Mouse (Mus musculus): ENCODE measurements around the gene Txndc5. TPM values are rescaled to one million over a fixed set of nuclear protein-coding genes. Genes with fewer than 3 reads are reported as not detected.
A peak's percentile ranks its signal among the peaks of the same experiment; 100 is the strongest.

Gene Txndc5
- polyA plus RNA-seq, 1 experiment from 2014 or later: 266 TPM

- no peak for ATAC-seq (ENCODE audit: insufficient read depth, low FRiP score, low read depth)
- H3K27ac ChIP-seq: no peak overlapping the region
- no peak overlapping the region for H3K4me3 ChIP-seq (replicated peaks)
- WGBS: 83% methylated on average over 7 of the region's 7 CpGs
- no peak overlapping the region for H3K9ac ChIP-seq
- H3K4me2 ChIP-seq: no peak overlapping the region
- H3K4me1 ChIP-seq: no peaks in the 10 kb centered on the region
- H3K27me3 ChIP-seq (replicated peaks): no peaks in the 10 kb centered on the region
- H3K9me3 ChIP-seq: no peaks in the 10 kb centered on the region
- no peaks in the 10 kb centered on the region for H3K36me3 ChIP-seq
Observed at GRCm38 (mm10) chr13:38539192-38539900, 10.7 kb upstream of the Txndc5 start.

- no peaks in the 10 kb centered on the region for H3K36me3 ChIP-seq
- H3K27me3 ChIP-seq (replicated peaks): no peaks in the 10 kb centered on the region; the same call in 1 of the 2 replicates
- H3K27ac ChIP-seq: no peak overlapping the region
- no peak overlapping the region for H3K4me3 ChIP-seq (replicated peaks)
- H3K9ac ChIP-seq: no peak overlapping the region
- H3K9me3 ChIP-seq: no peaks in the 10 kb centered on the region
- 0 out of 2 replicates have a peak, but pooled peaks cover 4% of the 10 kb centered on the region for H3K4me1 ChIP-seq
- no peak overlapping the region for H3K4me2 ChIP-seq
- no peak for ATAC-seq (ENCODE audit: insufficient read depth, low FRiP score, low read depth)
Observed at GRCm38 (mm10) chr13:38537521-38537920, 8.9 kb upstream of the Txndc5 start.

- Histone ChIP-seq H3K9me3 (no peaks in the 10 kb centered on the region), H3K36me3 (no peaks in the 10 kb centered on the region), H3K27ac (no peak overlapping the region), H3K27me3 (replicated peaks) (no peaks in the 10 kb centered on the region; the same call in 1 of the 2 replicates), H3K4me3 (replicated peaks) (no peak overlapping the region), H3K4me2 (no peak overlapping the region), H3K9ac (no peak overlapping the region), H3K4me1 (0 out of 2 replicates have a peak, but pooled peaks cover 4% of the 10 kb centered on the region)
- no peak for ATAC-seq (ENCODE audit: insufficient read depth, low FRiP score, low read depth)
- WGBS: 81% methylated on average over 6 of the region's 6 CpGs
Observed at GRCm38 (mm10) chr13:38534731-38535130, 6.1 kb upstream of the Txndc5 start.

GRCm38 (mm10) chr13:38534016-38534415 lies 5.4 kb upstream of the Txndc5 start:
- Histone ChIP-seq H3K4me1 (0 out of 2 replicates have a peak, but pooled peaks cover 4% of the 10 kb centered on the region), H3K4me2 (no peak overlapping the region), H3K9me3 (no peaks in the 10 kb centered on the region), H3K9ac (no peak overlapping the region), H3K4me3 (replicated peaks) (no peak overlapping the region), H3K27me3 (replicated peaks) (no peaks in the 10 kb centered on the region; the same call in 1 of the 2 replicates), H3K27ac (no peak overlapping the region), H3K36me3 (no peaks in the 10 kb centered on the region)
- 19% methylated on average over 6 of the region's 6 CpGs for WGBS
- ATAC-seq (ENCODE audit: insufficient read depth, low FRiP score, low read depth): no peak

GRCm38 (mm10) chr13:38533461-38533860 lies 4.8 kb upstream of the Txndc5 start:
- no peak overlapping the region for H3K4me3 ChIP-seq (replicated peaks)
- no peak overlapping the region for H3K4me2 ChIP-seq
- H3K9me3 ChIP-seq: no peaks in the 10 kb centered on the region
- H3K9ac ChIP-seq: no peak overlapping the region
- no peaks in the 10 kb centered on the region; the same call in 1 of the 2 replicates for H3K27me3 ChIP-seq (replicated peaks)
- ATAC-seq (ENCODE audit: insufficient read depth, low FRiP score, low read depth): no peak
- peaks cover 7% of the 10 kb centered on the region; the same call in 1 of the 2 replicates for H3K4me1 ChIP-seq
- 81% methylated on average over 10 of the region's 10 CpGs for WGBS
- no peak overlapping the region for H3K27ac ChIP-seq
- H3K36me3 ChIP-seq: no peaks in the 10 kb centered on the region

- H3K4me1 ChIP-seq: peaks cover 12% of the 10 kb centered on the region
- no peaks in the 10 kb centered on the region for H3K9me3 ChIP-seq
- no peak overlapping the region for H3K9ac ChIP-seq
- no peaks in the 10 kb centered on the region for H3K36me3 ChIP-seq
- H3K27ac ChIP-seq: no peak overlapping the region
- no peak overlapping the region for H3K4me3 ChIP-seq (replicated peaks)
- 92% methylated on average over 4 of the region's 4 CpGs for WGBS
- no peak for ATAC-seq (ENCODE audit: insufficient read depth, low FRiP score, low read depth)
- no peak overlapping the region for H3K4me2 ChIP-seq
- no peaks in the 10 kb centered on the region; the same call in 1 of the 2 replicates for H3K27me3 ChIP-seq (replicated peaks)
Observed at GRCm38 (mm10) chr13:38531498-38531897, 2.9 kb upstream of the Txndc5 start.

GRCm38 (mm10) chr13:38529576-38529975 lies 952 bp upstream of the Txndc5 start:
- Histone ChIP-seq H3K36me3 (no peaks in the 10 kb centered on the region), H3K27me3 (replicated peaks) (no peaks in the 10 kb centered on the region; the same call in 1 of the 2 replicates), H3K9ac (no peak overlapping the region), H3K27ac (no peak overlapping the region), H3K4me3 (replicated peaks) (no peak overlapping the region), H3K9me3 (no peaks in the 10 kb centered on the region), H3K4me1 (peaks cover 20% of the 10 kb centered on the region), H3K4me2 (no peak overlapping the region)
- 84% methylated on average over 6 of the region's 6 CpGs for WGBS
- no peak for ATAC-seq (ENCODE audit: insufficient read depth, low FRiP score, low read depth)

- Histone ChIP-seq H3K4me1 (peaks cover 19% of the 10 kb centered on the region), H3K9me3 (no peaks in the 10 kb centered on the region), H3K36me3 (0 out of 2 replicates have a peak, but pooled peaks cover 4% of the 10 kb centered on the region), H3K4me3 (replicated peaks) (peak overlapping the region; percentile 97), H3K27me3 (replicated peaks) (no peaks in the 10 kb centered on the region), H3K4me2 (peak overlapping the region; percentile 83), H3K27ac (peak overlapping the region; percentile 95), H3K9ac (peak overlapping the region; percentile 92)
- ATAC-seq (ENCODE audit: insufficient read depth, low FRiP score, low read depth): peak; percentile 92
- WGBS: under 1% methylated on average over 77 of the region's 87 CpGs
Observed at GRCm38 (mm10) chr13:38527797-38528650, 600 bp downstream of the Txndc5 start.

- ATAC-seq (ENCODE audit: insufficient read depth, low FRiP score, low read depth): no peak
- H3K9ac ChIP-seq: peak overlapping the region; percentile 92
- WGBS: 7% methylated on average over 15 of the region's 15 CpGs
Observed at GRCm38 (mm10) chr13:38527041-38527796, 1.4 kb downstream of the Txndc5 start.

GRCm38 (mm10) chr13:38526116-38526515 lies 2.5 kb downstream of the Txndc5 start:
- H3K4me1 ChIP-seq: peaks cover 21% of the 10 kb centered on the region
- H3K36me3 ChIP-seq: peaks cover 17% of the 10 kb centered on the region; the same call in 1 of the 2 replicates
- H3K27ac ChIP-seq: no peak overlapping the region
- H3K4me2 ChIP-seq: peak overlapping the region; percentile 83
- no peaks in the 10 kb centered on the region for H3K27me3 ChIP-seq (replicated peaks)
- WGBS: 61% methylated on average over 2 of the region's 2 CpGs
- H3K9ac ChIP-seq: no peak overlapping the region
- ATAC-seq (ENCODE audit: insufficient read depth, low FRiP score, low read depth): no peak
- H3K4me3 ChIP-seq (replicated peaks): peak overlapping the region; percentile 97; the same call in 1 of the 2 replicates
- H3K9me3 ChIP-seq: no peaks in the 10 kb centered on the region

More at GRCm38 (mm10) chr13:38527041-38527796, 1.4 kb downstream of the Txndc5 start:
- 0 out of 2 replicates have a peak, but pooled peaks cover 6% of the 10 kb centered on the region for H3K36me3 ChIP-seq
- H3K27ac ChIP-seq: peak overlapping the region; percentile 95
- peak overlapping the region; percentile 97 for H3K4me3 ChIP-seq (replicated peaks)
- no peaks in the 10 kb centered on the region for H3K27me3 ChIP-seq (replicated peaks)
- no peaks in the 10 kb centered on the region for H3K9me3 ChIP-seq
- H3K4me1 ChIP-seq: peaks cover 21% of the 10 kb centered on the region
- H3K4me2 ChIP-seq: peak overlapping the region; percentile 83

GRCm38 (mm10) chr13:38525261-38525660 lies 3.4 kb downstream of the Txndc5 start:
- Histone ChIP-seq H3K4me2 (no peak overlapping the region), H3K4me3 (replicated peaks) (no peak overlapping the region), H3K9ac (no peak overlapping the region), H3K4me1 (peaks cover 21% of the 10 kb centered on the region), H3K27ac (no peak overlapping the region), H3K27me3 (replicated peaks) (no peaks in the 10 kb centered on the region), H3K9me3 (no peaks in the 10 kb centered on the region), H3K36me3 (peaks cover 19% of the 10 kb centered on the region; the same call in 1 of the 2 replicates)
- WGBS: 69% methylated on average over 3 of the region's 3 CpGs
- no peak for ATAC-seq (ENCODE audit: insufficient read depth, low FRiP score, low read depth)

Measured in stomach, embryonic 15.5 days (tissue).